Mouse (Mus musculus) hindbrain, embryonic 12.5 days (tissue): Measurements from ENCODE around the gene Foxn4. TPM values are rescaled to one million over a fixed set of nuclear protein-coding genes. Genes with fewer than 3 reads are reported as not detected.

Experiments
- ATAC-seq: fragments of 200-750 bp; cut with Nextera tagmentation; 2 replicates; pipeline ENCODE4 v1.8.0; 2017; ENCODE audit warnings: moderate TSS enrichment; ENCODE audit not compliant: low FRiP score
- H3K27ac ChIP-seq: fragments of 300-500 bp; sonication (generic); 2 replicates; pipeline ENCODE4 v1.5.1; 2016; ENCODE audit warnings: mild to moderate bottlenecking
- H3K27me3 ChIP-seq: fragments of 300-500 bp; sonication (generic); 2 replicates; pipeline ENCODE4 v1.6.1; 2016; ENCODE audit warnings: mild to moderate bottlenecking
- H3K36me3 ChIP-seq: fragments of 300-500 bp; sonication (generic); 2 replicates; pipeline ENCODE4 v1.6.1; 2016; ENCODE audit warnings: mild to moderate bottlenecking
- H3K4me1 ChIP-seq: fragments of 300-500 bp; sonication (generic); 2 replicates; pipeline ENCODE4 v1.6.1; 2016
- H3K4me2 ChIP-seq: fragments of 300-500 bp; sonication (generic); replicated peaks from 2 replicates; pipeline ENCODE4 v1.6.1; 2016; ENCODE audit warnings: mild to moderate bottlenecking
- H3K4me3 ChIP-seq: fragments of 300-500 bp; sonication (generic); 2 replicates; pipeline ENCODE4 v1.5.1; 2016; ENCODE audit warnings: mild to moderate bottlenecking
- H3K9ac ChIP-seq: fragments of 300-500 bp; sonication (generic); 2 replicates; pipeline ENCODE4 v1.6.1; 2016; ENCODE audit warnings: mild to moderate bottlenecking, moderate library complexity
- H3K9me3 ChIP-seq: fragments of 300-500 bp; sonication (generic); replicated peaks from 2 replicates; pipeline ENCODE4 v1.6.1; 2016; ENCODE audit warnings: mild to moderate bottlenecking
- WGBS: fragments of 180-500 bp; shearing (Covaris S2); methylation state at CpG from one replicate; pipeline ENCODE4 v1.1.7; 2016; 5-methylcytosine and 5-hydroxymethylcytosine counted together
- polyA plus RNA-seq: library from polyadenylated mRNA; unstranded; fragments of >200 nt; fragmentation: Nextera tagmentation; extraction: Ambion mirVana; gene quantifications from 2 replicates; pipeline ENCODE4 v1.2.1, GENCODE M21; 2016

Gene Foxn4
- polyA plus RNA-seq, 1 experiment from 2014 or later: 3.2 TPM

DNA sequence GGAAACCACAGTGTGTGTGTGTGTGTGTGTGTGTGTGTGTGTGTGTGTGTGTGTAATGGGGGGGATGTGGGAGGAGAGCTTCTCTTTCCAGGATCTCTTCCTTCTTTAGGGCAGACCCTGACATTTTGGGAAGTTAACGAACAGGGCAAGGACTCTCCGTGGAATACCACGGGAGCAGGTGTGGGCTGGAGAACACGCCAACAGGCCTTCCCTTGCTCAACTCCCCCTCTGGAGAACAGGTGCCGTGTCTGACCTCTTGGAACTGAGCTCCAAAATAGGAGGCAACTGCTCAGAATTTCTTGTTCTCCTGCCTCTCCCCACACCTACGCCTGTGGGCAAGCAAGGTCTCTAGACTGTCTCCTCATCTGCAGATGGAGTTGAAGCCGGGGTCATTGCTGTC is 4.1 kb downstream of the Foxn4 start:
- 66% methylated on average over 7 of the region's 7 CpGs for WGBS
- no peak overlapping the region for H3K4me3 ChIP-seq
- no peaks in the 10 kb centered on the region for H3K36me3 ChIP-seq
- peaks cover 98% of the 10 kb centered on the region for H3K27me3 ChIP-seq
- H3K4me2 ChIP-seq: no peak overlapping the region
- no peak overlapping the region for H3K27ac ChIP-seq
- H3K9me3 ChIP-seq: no peaks in the 10 kb centered on the region
- H3K9ac ChIP-seq: no peak overlapping the region
- no peak for ATAC-seq
- peaks cover 36% of the 10 kb centered on the region for H3K4me1 ChIP-seq

DNA sequence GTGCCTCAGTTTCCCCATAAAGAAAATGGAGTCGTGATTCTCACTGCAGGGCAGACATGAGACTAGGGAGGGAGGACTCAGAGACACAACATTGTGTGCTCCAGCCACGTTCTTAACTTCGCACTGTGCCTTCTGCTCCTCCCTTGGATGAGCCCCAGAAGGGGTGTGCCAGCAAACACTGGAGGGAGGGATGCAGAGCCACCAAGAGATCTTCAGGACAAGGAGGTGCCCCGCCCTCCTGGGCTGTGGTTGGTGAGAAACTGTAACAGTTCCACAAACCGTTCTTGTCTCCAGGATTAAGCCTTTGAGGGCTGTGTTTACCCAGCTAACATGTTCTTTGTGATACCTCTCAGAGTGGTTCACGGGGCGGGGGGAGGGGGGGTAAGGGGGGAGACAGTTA is 5.0 kb downstream of the Foxn4 start:
- no peak overlapping the region for H3K27ac ChIP-seq

DNA sequence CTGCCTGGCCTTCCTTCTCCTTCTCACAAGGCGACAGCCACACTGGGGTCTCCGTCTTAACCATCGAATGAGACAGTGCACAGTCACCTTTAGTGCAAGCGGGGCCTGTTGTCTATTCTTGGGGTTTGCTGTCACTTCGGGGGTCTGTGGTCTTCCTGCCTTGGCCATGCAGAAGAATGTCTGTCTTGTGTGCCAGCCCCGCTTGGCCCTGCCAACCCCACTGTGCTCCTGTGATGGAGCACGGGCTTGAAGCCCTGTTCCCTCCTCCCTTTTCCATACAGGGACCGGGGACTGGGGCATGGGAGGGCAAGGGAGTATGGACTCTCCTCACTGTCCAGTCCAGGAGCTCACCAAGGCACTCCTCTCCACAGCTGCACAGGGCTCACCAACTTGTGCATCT is 8.8 kb downstream of the Foxn4 start:
- no peak overlapping the region for H3K4me3 ChIP-seq
- H3K27ac ChIP-seq: no peak overlapping the region
- no peak for ATAC-seq
- WGBS: 85% methylated on average over 8 of the region's 8 CpGs
- H3K4me1 ChIP-seq: peaks cover 25% of the 10 kb centered on the region; the same call in 1 of the 2 replicates
- no peaks in the 10 kb centered on the region for H3K36me3 ChIP-seq
- H3K9me3 ChIP-seq: no peaks in the 10 kb centered on the region
- peaks cover 63% of the 10 kb centered on the region for H3K27me3 ChIP-seq
- no peak overlapping the region for H3K9ac ChIP-seq
- no peak overlapping the region for H3K4me2 ChIP-seq

More for the DNA sequence above, 5.0 kb downstream of the Foxn4 start:
- no peak overlapping the region for H3K4me3 ChIP-seq
- no peaks in the 10 kb centered on the region for H3K9me3 ChIP-seq
- H3K36me3 ChIP-seq: no peaks in the 10 kb centered on the region
- 48% methylated on average over 7 of the region's 7 CpGs for WGBS
- ATAC-seq: no peak
- peaks cover 34% of the 10 kb centered on the region for H3K4me1 ChIP-seq
- peaks cover 90% of the 10 kb centered on the region for H3K27me3 ChIP-seq
- no peak overlapping the region for H3K9ac ChIP-seq
- no peak overlapping the region for H3K4me2 ChIP-seq

DNA sequence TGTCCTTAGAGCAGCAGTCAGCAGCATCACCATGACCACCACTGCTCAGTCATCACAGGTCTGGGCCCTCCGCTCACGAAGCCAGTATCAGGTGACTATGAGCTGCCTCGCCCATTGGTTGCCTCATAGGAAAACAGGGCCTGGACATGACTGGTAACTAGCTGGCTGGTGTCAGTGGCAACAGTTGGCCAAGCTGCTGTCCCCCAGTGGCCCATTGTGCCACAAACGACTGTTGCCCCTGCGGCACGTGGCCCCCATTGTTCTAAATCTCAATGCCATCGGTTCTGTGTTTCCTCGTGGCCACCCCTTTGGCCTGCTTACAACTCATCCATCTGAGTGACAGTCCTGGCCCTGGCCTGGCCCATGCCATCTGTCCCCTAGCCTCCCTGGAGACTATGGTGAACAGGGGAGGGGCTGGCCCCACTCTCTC is 9.6 kb downstream of the Foxn4 start:
- H3K9ac ChIP-seq: no peak overlapping the region
- whole genome bisulfite sequencing: 43% methylated on average over 8 of the region's 8 CpGs
- no peak overlapping the region for H3K4me2 ChIP-seq
- H3K4me1 ChIP-seq: peaks cover 22% of the 10 kb centered on the region; the same call in 1 of the 2 replicates
- no peaks in the 10 kb centered on the region for H3K36me3 ChIP-seq
- peak; percentile 87 for ATAC-seq
- peaks cover 61% of the 10 kb centered on the region for H3K27me3 ChIP-seq
- no peak overlapping the region for H3K4me3 ChIP-seq
- no peaks in the 10 kb centered on the region for H3K9me3 ChIP-seq
- no peak overlapping the region for H3K27ac ChIP-seq

DNA sequence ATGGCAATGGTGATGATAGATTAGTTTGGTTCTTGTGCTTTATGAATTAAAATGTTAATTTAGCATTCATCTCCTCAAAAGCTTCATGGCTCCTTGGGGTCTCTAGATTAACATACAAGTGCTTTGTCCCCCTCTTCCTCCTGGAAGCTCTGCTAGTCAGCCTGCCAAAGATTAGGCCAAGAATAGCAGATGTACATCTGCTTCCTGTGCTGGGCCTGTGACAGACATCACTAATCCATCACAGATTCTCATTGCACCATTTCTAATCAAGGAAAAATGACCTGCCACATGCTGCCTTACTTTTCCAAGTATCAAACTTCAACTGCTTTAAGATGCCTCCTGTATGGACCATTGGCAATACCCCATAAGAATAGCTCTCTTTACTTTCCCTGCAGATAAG is 12.1 kb downstream of the Foxn4 start:
- H3K27me3 ChIP-seq: peaks cover 44% of the 10 kb centered on the region
- no peak overlapping the region for H3K27ac ChIP-seq
- no peaks in the 10 kb centered on the region for H3K36me3 ChIP-seq
- ATAC-seq: no peak
- no peak overlapping the region for H3K4me2 ChIP-seq
- H3K4me3 ChIP-seq: no peak overlapping the region
- H3K4me1 ChIP-seq: peaks cover 21% of the 10 kb centered on the region
- no peak overlapping the region for H3K9ac ChIP-seq
- H3K9me3 ChIP-seq: no peaks in the 10 kb centered on the region

DNA sequence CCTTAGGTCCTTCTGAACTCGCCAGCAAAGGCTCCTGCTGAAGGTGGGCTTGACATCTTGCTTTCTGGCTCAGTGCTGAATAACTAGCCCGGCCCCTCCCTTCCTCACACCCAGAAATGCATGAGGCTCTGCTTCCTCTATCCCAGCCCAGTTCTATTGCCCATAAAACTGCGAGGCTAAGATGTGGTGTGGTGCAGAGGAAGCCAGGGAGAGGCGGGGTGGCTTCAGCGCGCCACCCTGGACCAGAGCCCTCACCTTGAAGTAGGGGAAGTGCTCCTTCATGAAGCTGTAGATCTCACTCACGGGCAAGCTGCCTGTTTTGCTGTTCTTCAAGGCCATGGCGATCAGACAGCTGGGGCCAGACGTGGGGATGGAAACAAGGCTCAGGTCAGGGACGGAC is 14.1 kb downstream of the Foxn4 start:
- Histone ChIP-seq H3K9me3 (no peaks in the 10 kb centered on the region), H3K4me1 (peaks cover 14% of the 10 kb centered on the region), H3K4me3 (no peak overlapping the region), H3K4me2 (no peak overlapping the region), H3K9ac (no peak overlapping the region), H3K27ac (no peak overlapping the region), H3K36me3 (no peaks in the 10 kb centered on the region), H3K27me3 (peaks cover 44% of the 10 kb centered on the region)
- no peak for ATAC-seq
- 82% methylated on average over 10 of the region's 10 CpGs for WGBS

DNA sequence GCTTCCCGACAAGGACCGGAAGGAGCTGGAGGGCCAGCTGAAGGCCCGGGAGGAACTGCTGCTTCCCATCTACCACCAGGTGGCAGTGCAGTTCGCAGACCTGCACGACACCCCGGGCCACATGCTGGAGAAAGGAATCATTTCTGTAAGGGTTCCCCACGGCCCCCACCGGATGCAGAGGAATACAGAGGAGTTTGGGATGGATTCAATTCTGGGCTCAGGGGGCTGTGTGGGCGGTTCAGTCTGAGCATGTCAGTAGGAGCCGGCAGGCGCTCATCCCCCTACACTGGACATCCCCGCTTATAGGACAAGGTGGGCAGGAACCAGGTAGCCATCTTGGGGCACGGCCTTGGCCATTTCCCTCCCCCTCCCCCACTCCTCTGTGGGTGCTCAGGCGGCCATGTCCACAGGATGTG is 25.4 kb downstream of the Foxn4 start:
- H3K4me2 ChIP-seq: peak overlapping the region; percentile 38
- H3K9me3 ChIP-seq: no peaks in the 10 kb centered on the region
- peak overlapping the region; percentile 47 for H3K9ac ChIP-seq
- H3K36me3 ChIP-seq: no peaks in the 10 kb centered on the region
- 17% methylated on average over 14 of the region's 14 CpGs for WGBS
- H3K4me3 ChIP-seq: no peak overlapping the region; the same call in 1 of the 2 replicates
- ATAC-seq: peak; percentile 69
- H3K27ac ChIP-seq: no peak overlapping the region
- H3K27me3 ChIP-seq: peaks cover 46% of the 10 kb centered on the region
- peaks cover 5% of the 10 kb centered on the region; the same call in 1 of the 2 replicates for H3K4me1 ChIP-seq

DNA sequence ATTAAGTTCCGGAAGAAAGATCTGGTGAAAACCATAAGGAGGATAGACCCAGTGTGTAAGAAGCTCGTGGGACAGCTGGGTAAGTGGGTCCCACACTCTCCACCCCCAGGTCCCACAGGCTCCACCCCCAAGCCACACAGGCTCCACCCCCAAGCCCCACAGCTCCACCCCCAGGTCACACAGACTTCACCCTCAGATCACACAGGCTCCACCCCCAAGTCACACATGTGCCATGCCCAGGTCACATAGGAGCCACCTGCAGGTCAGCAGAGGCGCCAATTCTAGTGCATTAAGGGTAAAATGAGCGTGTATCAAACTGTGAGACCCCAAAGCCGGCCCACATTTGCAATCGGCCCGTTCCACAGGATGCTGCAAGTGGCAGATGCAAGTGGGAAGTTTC is 27.1 kb downstream of the Foxn4 start:
- H3K4me2 ChIP-seq: no peak overlapping the region

DNA sequence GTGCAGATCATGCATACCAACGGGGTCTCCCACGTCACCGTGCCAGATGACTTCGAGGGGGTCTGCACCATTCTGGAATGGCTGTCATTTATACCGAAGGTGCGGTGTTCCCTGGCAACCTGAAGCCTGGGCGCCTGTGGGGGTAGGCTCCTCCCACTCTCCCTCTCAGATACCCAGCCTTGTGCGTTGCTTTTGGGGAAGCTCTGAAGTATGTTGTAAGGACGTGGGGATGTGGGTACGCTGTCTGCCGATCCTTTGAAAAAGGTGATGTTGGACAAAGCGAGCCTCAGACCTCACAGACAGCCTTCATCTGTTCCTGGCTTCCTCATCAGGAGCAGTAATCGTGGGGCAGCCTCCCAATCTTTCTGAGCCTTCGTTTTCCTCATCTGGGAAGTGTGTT is 33.9 kb downstream of the Foxn4 start:
- Histone ChIP-seq H3K4me1 (0 out of 2 replicates have a peak, but pooled peaks cover 3% of the 10 kb centered on the region), H3K27ac (no peak overlapping the region), H3K36me3 (no peaks in the 10 kb centered on the region), H3K27me3 (no peaks in the 10 kb centered on the region; the same call in 1 of the 2 replicates), H3K4me2 (no peak overlapping the region), H3K9me3 (no peaks in the 10 kb centered on the region), H3K4me3 (no peak overlapping the region), H3K9ac (no peak overlapping the region)
- 46% methylated on average over 14 of the region's 14 CpGs for WGBS
- ATAC-seq: no peak

More for the DNA sequence above, 27.1 kb downstream of the Foxn4 start:
- 77% methylated on average over 7 of the region's 7 CpGs for WGBS
- H3K36me3 ChIP-seq: no peaks in the 10 kb centered on the region
- no peak for ATAC-seq
- peaks cover 33% of the 10 kb centered on the region for H3K27me3 ChIP-seq
- H3K4me3 ChIP-seq: no peak overlapping the region
- H3K27ac ChIP-seq: no peak overlapping the region
- H3K9ac ChIP-seq: no peak overlapping the region
- H3K9me3 ChIP-seq: no peaks in the 10 kb centered on the region
- H3K4me1 ChIP-seq: peaks cover 5% of the 10 kb centered on the region; the same call in 1 of the 2 replicates

DNA sequence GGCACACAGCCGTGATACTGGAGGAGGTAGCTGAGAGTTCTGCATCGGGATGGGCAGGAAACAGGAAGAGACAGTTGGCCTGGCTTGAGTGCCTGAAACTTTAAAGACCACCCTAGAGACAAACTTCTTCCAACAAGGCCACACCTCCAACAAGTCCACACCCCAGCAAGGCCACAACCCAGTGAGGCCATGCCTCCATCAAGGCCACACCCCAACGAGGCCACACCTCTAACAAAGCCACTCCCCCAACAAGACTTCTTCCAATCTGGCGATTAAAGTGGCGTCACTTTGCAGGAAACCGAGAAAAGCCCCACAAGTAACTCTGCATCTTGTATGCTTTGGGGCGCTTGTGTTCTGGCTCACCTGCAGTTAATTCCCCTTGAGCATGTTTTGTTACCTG is 34.7 kb downstream of the Foxn4 start:
- H3K4me3 ChIP-seq: no peak overlapping the region
- 34% methylated on average over 7 of the region's 7 CpGs for WGBS
- no peak overlapping the region for H3K27ac ChIP-seq
- no peak overlapping the region for H3K9ac ChIP-seq
- no peak overlapping the region for H3K4me2 ChIP-seq
- no peak for ATAC-seq
- no peaks in the 10 kb centered on the region; the same call in 1 of the 2 replicates for H3K27me3 ChIP-seq
- no peaks in the 10 kb centered on the region for H3K9me3 ChIP-seq
- H3K4me1 ChIP-seq: 0 out of 2 replicates have a peak, but pooled peaks cover 3% of the 10 kb centered on the region
- no peaks in the 10 kb centered on the region for H3K36me3 ChIP-seq

DNA sequence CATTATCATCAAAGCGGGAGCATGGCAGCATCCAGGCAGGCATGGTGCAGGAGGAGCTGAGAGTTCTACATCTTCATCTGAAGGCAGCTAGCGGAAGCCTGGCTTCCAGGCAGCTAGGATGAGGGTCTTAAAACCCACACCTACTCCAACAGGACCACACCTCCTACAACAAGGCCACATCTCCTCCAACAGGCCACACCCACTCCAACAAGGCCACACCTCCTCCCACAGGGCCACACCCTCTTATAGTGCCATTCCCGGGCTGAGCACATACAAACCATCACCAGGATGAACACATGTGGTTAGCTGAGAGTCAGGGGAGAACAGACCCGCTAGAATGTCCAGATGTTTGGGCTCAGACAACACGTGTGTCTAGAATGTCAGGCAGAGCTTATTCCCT is 44.7 kb downstream of the Foxn4 start:
- 84% methylated on average over 5 of the region's 5 CpGs for WGBS
- no peak for ATAC-seq
- 0 out of 2 replicates have a peak, but pooled peaks cover 2% of the 10 kb centered on the region for H3K36me3 ChIP-seq

DNA sequence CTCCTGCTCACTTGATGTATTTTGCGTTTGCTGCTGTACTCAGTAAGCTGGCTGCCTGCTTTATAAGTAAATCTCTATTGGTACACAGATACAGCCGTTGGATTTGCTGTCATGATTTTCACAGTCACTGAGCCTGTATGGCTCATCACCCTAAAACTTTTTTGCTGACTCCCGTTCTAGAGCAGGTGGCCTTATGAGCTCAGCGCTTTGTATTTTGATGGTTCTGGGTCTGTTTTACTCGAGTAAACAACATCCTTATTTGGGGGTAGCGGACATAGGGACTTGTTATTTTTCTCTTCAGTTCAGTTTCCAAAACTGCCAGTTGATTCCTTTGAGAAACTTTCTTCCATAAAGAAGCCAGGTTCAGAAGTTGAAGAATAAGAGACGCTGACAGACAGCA is 47.6 kb downstream of the Foxn4 start:
- Histone ChIP-seq H3K4me1 (no peaks in the 10 kb centered on the region), H3K27me3 (no peaks in the 10 kb centered on the region), H3K9ac (no peak overlapping the region), H3K4me2 (no peak overlapping the region), H3K36me3 (0 out of 2 replicates have a peak, but pooled peaks cover 2% of the 10 kb centered on the region), H3K9me3 (peaks cover 14% of the 10 kb centered on the region), H3K4me3 (no peak overlapping the region), H3K27ac (no peak overlapping the region)
- 92% methylated on average over 7 of the region's 7 CpGs for WGBS
- ATAC-seq: no peak

More for the DNA sequence above, 44.7 kb downstream of the Foxn4 start:
- no peak overlapping the region for H3K4me2 ChIP-seq
- no peaks in the 10 kb centered on the region for H3K4me1 ChIP-seq
- no peak overlapping the region for H3K4me3 ChIP-seq
- H3K9me3 ChIP-seq: peaks cover 14% of the 10 kb centered on the region
- no peak overlapping the region for H3K27ac ChIP-seq
- no peak overlapping the region for H3K9ac ChIP-seq
- H3K27me3 ChIP-seq: no peaks in the 10 kb centered on the region

DNA sequence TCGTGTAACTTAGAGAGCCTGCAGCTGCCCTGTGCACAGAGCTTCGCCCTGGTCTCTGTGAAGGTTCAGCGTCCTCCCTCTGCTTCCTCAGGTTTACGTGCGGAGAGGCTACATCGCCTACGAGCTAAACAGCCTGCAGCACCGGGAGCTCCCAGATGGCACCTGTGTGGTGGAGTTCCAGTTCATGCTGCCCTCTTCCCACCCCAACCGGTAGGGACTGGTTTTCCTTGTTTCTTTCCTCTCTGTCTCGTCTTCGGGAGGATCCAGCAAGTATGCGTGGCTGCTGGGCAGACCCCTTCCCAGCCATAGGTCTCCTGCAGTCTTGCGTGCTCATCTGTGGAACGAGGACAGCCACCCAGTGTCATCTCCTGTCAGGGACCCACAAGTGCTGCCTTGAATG is 54.8 kb downstream of the Foxn4 start:
- Histone ChIP-seq H3K9ac (no peak overlapping the region), H3K4me2 (no peak overlapping the region), H3K36me3 (no peaks in the 10 kb centered on the region), H3K4me3 (no peak overlapping the region), H3K27ac (no peak overlapping the region), H3K27me3 (no peaks in the 10 kb centered on the region), H3K4me1 (no peaks in the 10 kb centered on the region), H3K9me3 (no peaks in the 10 kb centered on the region)
- ATAC-seq: no peak
- 87% methylated on average over 14 of the region's 14 CpGs for WGBS
